Mouse (Mus musculus): ENCODE data around the gene Cacna1d. TPM values are rescaled to one million over a fixed set of nuclear protein-coding genes. Genes with fewer than 3 reads are reported as not detected.
A peak's percentile ranks its signal among the peaks of the same experiment; 100 is the strongest.

Cacna1d gene
- total RNA-seq, 2 experiments from 2014 or later: 0.05 to 4.9 TPM

DNA sequence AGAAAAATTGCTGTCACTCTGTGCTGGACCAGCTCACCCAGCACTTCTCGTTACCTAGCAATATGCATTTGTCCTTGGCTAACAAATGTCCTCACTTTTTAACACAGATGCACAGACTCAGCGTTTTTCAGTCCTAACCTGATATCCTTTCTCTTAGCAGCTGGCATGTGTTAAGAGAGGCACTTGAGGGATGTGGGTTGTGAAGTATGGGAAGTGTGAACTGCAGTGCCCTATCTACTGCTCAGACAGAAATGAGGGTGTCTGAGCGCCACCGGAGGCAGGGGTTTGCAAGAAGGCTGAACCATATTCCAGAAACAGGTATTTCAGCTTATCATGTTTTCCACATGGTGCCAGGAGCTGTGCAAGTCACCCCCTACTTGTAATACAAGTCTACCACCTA is 27.9 kb downstream of the Cacna1d start:
- ATAC-seq (replicated peaks; ENCODE audit: low FRiP score, low TSS enrichment, poor library complexity, severe bottlenecking): no peak

DNA sequence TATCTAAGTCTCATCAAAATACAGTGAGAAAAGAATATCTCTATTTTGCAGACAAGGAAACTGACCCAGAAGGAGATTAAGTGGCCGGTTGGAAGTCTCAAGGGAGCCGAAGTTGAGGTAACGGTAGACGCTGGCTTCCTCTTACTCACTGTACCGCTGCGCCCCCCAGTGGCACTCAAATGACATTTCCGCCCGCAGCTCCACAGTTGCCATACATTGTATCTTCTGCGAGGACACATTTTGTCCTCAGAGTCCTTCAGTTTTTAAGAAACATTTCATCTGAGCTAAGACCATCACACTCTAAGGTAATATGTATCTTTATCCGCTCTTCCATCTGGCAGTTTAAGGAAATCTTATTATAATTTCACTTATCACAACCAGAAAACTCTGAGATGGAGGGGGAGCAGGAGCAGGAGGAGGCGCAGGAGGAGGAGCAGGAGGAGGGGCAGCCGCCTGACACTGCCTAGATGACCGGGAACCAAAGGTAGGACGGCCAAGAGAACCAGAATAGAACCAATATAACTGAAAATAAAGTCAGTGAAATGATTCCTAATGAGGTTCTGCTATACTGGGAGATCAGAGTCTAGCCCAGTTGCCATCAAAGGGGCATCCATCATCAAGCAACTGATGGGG is 31.2 kb downstream of the Cacna1d start:
- ATAC-seq (replicated peaks; ENCODE audit: low FRiP score, low TSS enrichment, poor library complexity, severe bottlenecking): peak; percentile 97

DNA sequence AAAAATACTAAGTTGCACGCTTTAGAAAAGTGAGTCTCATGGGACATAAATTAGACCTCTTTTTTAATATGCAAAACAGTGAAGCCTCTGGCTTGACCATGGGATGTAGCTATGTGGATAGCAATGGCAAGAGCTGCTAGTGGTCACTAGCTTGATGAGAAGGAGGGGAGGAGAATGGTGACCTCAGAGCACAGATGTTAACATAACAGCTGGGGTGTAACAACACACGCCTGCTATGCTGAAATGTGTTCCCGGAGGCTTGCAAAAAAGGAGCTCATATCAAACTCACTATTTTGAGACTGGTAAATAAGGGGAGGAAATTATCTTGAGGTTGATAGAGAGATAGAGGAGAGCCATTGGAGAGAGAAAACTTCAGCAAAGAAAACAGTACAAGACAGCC is 32.4 kb downstream of the Cacna1d start:
- no peak for ATAC-seq (replicated peaks; ENCODE audit: low FRiP score, low TSS enrichment, poor library complexity, severe bottlenecking)

DNA sequence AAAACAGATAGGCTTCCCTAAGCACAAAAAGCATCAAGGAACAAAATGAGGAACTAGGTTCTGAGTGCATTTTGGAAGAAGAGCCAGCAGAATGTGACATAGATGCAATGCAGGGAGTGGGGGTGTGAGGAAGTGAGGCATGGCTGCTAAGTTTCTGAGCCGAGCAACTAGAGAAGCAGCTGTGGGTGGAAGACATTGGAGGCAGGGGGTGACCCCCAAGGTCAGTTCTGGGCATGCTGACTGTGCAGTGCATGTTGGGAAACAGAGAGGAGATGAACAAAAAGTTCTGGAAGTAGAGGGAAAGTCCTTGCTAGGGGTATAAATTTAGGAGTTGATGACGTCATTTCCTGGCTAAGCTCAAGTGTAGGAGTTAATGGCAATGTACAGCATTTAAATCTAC is 33.4 kb downstream of the Cacna1d start:
- ATAC-seq (replicated peaks; ENCODE audit: low FRiP score, low TSS enrichment, poor library complexity, severe bottlenecking): no peak

DNA sequence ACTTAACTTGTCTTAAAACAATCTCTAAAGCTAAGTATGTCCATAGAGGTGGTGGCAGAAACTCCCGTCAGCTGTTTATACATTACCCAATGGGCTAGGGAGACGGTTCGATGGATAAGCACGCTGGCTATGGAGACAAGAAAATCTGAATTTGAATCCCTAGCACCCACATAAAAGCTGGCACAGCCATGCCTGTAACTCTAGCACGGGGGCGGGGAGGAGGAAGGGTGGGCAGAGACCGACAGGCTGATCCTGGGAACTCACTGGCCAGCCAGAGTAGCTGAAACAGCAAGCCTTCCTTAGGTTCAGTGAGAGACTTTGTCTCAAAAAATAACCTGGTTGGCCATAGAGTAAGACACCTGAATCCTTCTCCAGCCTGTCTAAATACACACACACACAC is 33.8 kb downstream of the Cacna1d start:
- ATAC-seq (replicated peaks; ENCODE audit: low FRiP score, low TSS enrichment, poor library complexity, severe bottlenecking): no peak

DNA sequence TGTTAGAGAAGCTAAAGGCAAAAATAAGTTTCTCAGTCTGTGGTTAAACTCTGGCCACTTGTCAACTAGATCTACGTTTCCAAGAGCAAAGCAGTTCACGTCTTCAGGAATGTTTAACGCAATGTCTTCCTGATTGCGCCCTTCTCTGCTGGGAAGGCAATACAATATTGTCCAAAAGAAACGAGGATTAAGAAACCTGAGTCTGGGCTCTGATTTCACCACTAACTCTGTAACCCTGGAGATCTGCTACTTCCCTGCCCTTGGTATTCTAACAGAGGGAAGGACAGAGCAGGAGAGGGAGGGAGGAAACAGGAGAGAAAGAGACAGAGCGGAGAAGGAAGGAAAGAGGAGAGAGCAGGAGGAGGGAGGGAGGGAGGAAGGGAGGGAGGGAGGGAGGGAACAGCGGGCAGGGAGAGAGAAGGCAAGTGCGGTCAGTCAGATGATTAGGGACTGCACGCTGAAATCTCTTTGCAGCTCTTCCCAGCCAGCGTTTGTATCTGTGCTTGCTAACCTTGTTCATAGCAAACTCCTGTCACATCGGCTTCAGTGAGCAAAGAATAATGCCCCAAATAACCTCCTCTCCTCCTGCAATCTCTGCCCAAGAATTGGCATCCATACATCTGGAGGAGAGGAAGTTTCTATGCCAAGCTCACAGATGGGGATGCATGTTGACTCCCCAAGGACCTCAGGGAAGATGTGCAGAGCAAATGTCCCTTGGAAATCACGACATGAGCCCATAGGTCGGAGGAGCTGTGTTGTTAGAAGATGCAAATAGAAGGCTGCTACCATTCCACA is 35.3 kb downstream of the Cacna1d start:
- no peak for ATAC-seq (replicated peaks; ENCODE audit: low FRiP score, low TSS enrichment, poor library complexity, severe bottlenecking)

DNA sequence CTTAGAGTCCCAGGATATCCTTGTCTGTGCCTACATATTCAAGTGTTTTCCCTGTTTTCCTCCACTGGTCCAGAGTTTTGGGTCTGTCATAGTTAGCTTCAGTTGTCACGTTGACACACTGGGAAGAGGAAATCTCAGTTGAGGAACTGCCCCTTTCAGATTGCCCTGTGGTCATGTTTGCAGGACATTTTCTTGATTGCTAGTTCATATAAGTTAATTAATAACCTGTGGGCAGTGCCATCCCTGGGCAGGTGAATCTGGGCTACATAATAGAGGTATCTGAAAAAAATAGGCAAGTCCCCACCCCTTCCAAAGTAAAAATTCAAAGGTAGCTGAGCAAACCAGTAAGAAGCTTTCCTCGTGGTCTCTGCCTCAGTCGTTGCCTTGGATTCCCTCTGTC is 51.3 kb downstream of the Cacna1d start:
- ATAC-seq (replicated peaks; ENCODE audit: low FRiP score, low TSS enrichment, poor library complexity, severe bottlenecking): no peak

DNA sequence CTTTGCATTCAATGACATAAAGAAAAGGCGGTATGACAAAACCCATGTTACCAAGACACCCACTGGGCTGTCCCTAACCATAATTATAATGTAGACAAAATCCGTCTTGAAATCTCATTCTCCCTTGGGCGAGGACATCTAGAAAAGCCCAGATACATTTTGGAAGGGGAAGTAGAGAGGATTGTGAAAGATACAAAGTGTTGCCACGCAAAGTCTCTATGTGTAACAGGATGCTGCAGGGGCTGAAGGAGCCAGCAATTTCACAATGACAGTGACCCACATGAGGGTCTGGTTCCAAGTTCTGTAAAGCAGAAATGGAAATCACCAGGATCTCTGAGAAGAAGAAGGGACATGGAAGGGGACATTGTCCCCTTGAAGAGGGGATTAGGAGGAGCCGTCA is 55.9 kb downstream of the Cacna1d start:
- no peak for ATAC-seq (replicated peaks; ENCODE audit: low FRiP score, low TSS enrichment, poor library complexity, severe bottlenecking)

DNA sequence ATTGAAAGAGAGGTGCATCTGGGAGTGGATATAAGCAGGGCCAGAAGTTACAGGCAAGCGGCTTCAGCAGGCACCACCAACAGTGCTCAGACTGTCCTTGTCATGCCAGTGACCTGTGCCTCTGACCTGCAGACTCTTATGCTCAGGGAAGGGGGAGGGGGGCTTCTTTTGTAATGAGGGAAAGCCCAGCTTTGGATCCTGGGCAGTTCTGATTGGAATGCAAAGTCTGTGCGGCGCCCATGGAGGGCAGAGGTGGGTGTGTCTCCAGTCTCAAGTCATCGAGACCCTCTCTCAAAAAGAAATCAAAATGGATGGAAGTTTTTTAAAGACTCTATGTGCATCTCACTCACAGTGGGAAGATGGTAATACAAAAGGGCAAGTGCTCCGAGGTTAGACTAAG is 60.8 kb downstream of the Cacna1d start:
- ATAC-seq (replicated peaks; ENCODE audit: low FRiP score, low TSS enrichment, poor library complexity, severe bottlenecking): no peak

DNA sequence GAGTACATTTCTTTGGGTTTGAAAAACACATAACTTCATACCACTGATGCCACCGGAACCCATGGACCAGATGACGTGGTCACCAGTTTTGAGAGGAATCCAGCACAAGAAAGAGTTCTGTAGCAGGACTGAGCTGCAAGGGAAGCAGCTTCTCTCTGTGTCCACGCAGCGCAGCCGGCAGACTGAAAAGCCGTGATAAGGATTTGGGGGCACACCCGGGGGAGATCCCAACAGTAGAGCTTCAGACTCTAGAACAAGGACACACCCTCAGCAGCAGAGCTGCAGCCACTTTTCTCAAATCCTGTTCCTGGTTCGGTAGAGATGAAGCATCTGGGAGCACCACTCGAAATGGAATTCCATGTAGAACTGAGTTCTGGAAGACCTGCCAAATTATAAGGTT is 61.2 kb downstream of the Cacna1d start:
- ATAC-seq (replicated peaks; ENCODE audit: low FRiP score, low TSS enrichment, poor library complexity, severe bottlenecking): 0 out of 2 replicates have a peak, but pooled peaks have one; percentile 14

DNA sequence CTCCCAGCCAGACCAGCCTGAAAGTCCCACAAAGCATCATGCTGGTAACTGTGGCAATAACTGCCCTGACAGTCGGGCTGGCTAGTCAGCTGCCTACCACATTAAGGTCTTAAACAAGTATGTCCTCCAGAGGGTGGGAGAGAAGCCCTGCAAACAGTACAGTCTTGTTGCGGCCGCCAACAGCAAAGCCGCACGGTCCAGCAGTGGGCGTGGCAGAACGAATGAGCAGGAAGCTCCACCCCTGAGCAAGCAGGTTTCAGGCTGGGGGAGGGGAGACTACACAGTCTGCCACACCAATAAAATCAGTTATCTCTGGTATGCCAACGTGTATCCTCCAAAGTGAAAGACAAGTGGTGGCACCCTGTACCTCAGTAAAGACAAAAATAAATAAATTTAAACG is 61.6 kb downstream of the Cacna1d start:
- ATAC-seq (replicated peaks; ENCODE audit: low FRiP score, low TSS enrichment, poor library complexity, severe bottlenecking): 0 out of 2 replicates have a peak, but pooled peaks have one; percentile 7

DNA sequence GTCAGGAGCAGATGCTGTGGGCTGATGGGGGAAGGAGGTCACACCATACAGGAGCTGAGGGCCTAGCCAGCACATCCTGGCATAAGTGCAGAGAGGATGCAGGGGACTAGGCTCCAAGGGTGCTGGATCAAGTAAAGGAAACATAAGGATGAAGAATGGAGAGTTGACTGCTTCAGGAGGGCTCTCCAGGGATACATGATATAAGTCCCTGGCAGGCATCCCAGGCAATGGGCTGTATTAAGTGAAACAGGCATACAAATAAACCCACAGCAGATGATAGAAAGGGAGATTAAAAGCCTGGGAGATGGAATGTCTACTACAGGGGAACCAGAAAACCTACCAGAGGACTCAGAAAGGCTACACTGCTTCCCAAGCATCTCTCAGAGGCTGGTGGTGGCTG is 62.5 kb downstream of the Cacna1d start:
- ATAC-seq (replicated peaks; ENCODE audit: low FRiP score, low TSS enrichment, poor library complexity, severe bottlenecking): no peak

DNA sequence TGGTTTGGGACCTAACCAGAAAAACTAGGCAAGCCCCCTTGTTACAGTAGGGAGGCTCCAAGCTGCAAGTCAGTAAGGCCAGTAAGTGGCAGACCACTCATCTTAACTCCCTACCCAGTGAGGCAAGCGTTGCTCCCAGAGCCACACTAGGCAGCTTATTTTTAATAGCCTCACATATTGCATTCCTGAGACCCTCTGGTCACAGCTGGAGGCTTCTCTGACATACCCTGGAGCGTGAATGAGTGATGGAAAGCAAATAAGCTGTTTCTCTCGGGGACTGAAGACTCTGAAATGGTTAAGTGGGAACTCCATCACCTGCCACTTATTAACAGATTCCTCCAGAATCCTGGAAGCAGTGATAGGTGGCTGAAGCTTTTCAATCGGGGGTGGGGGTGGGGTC is 65.4 kb downstream of the Cacna1d start:
- ATAC-seq (replicated peaks; ENCODE audit: low FRiP score, low TSS enrichment, poor library complexity, severe bottlenecking): no peak

DNA sequence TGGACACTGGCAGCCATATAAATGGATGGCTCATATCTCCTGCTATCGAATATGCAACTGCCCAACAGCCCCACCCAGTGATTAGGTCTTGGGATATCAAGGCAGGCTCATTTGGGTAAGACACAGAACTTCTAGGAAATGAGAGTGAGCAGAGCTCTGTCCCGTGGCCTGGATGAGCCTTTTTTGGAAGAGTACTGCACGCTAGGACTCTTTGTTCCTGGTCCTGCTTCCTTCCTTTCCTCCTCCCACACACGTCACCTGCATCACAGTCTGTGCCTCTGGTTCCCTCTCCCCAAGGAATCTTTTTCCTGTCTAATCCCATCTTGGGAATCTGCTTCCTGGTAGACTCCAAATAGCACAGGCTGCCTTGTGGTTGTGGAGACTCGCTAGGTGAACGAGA is 66.1 kb downstream of the Cacna1d start:
- ATAC-seq (replicated peaks; ENCODE audit: low FRiP score, low TSS enrichment, poor library complexity, severe bottlenecking): no peak

DNA sequence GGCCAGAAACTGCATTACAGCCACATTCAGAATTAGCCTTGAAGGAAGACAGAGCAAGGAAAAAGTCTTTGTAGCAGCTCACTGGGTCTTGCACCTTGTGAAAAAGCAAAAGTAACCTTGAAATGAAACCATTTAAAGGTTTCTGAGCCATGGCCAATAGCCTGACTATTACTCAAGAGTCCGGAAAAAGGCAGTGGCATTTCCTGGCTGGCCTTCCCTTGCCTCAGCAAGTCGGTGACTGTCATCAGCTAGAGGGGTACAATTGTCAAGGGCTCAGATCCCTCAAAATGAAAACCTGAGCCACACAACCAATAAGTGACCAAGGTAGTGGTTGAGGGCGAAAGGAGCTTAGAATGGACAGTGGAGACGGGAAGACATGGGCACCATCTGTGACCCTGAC is 66.6 kb downstream of the Cacna1d start:
- ATAC-seq (replicated peaks; ENCODE audit: low FRiP score, low TSS enrichment, poor library complexity, severe bottlenecking): no peak

DNA sequence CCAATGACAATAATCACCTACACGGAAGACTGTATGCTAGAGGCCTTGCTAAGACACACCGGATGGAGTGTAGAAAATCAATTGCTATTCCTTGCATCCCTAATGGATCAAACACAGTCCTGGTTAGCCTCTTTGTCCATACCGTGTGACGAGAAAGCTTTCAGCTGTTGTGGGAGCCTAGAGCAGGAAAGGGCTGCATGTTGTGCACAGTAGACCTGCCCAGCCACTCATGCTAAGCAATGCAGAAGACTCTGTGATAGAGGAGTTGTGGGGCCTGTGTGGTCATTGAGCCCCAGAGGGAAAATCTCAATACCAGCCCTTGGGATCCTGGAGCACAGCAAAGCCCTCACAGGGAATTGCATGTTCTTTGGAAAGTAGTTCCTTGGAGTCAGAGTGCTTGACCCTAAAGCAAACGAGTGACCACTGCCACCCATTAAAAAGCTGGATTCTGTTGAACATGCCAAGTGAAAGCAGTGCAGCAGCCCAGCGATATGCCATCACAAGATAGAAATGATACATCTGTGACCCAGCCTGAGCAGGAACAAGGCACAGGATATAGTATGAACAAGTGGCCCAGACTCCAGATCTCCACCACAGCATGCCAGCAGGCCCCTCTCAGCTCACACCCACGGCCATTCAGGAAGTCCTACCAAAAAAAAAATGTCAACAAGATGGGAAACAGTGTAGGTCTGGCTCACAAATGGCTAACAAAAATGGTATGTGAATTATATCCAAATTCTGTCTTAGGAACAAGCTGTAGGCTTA is 68.7 kb downstream of the Cacna1d start:
- no peak for ATAC-seq (replicated peaks; ENCODE audit: low FRiP score, low TSS enrichment, poor library complexity, severe bottlenecking)

DNA sequence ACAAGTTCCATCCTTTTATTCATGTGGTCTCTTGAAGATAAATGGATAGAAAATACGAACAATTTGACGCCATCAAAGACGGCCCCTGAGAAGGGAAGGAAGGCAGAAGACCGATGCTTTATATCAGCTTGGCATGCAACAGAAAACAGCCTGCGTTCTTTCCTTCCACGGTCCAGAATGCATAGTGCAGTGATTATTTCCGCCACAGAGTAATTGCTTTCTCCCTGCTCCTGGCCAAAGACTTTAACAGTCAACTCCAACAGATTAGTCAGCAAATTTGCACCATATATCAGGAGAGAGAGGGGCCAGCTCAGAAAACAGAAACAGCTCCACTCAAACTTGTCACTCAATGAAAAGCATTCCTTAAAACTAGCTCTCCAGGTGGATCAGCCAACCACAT is 71.8 kb downstream of the Cacna1d start:
- no peak for ATAC-seq (replicated peaks; ENCODE audit: low FRiP score, low TSS enrichment, poor library complexity, severe bottlenecking)

DNA sequence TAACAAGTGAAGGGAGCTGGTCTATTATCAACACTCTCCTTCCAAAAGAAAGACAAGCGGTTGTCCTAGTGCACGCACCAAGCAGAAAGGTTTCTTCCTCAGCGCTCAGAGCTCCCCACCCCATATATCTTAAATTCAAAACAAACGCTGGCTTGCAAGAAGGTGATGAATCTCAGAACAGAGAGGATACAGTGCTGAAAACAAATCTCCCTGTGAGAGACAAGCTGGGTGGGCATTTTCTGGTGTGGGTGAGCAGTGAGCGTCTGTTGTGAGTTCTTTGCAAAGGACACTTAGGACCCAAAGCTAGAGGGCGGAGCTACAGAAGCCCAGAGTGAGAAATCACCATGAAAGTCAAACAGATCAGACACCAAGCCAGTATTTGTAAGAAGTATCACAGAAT is 72.2 kb downstream of the Cacna1d start:
- ATAC-seq (replicated peaks; ENCODE audit: low FRiP score, low TSS enrichment, poor library complexity, severe bottlenecking): no peak

DNA sequence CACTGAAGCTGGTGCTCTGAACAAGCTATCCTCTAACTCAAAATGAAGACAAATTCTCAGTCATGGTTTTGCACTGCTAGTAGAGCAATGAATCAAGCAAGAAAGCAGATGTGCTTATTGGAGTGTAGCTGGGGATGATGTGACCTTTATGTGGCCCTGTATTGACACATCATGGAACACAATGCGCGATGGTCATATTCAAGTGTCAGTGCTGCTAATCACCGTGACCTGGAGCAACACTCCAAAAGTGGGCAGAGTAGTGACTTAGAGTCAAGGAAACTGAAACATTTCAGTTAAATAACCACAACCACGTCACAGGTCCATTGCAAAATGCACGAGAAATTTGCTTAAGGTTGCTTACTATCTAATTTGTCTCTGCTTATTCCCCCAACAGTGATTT is 75.4 kb downstream of the Cacna1d start:
- no peak for ATAC-seq (replicated peaks; ENCODE audit: low FRiP score, low TSS enrichment, poor library complexity, severe bottlenecking)

DNA sequence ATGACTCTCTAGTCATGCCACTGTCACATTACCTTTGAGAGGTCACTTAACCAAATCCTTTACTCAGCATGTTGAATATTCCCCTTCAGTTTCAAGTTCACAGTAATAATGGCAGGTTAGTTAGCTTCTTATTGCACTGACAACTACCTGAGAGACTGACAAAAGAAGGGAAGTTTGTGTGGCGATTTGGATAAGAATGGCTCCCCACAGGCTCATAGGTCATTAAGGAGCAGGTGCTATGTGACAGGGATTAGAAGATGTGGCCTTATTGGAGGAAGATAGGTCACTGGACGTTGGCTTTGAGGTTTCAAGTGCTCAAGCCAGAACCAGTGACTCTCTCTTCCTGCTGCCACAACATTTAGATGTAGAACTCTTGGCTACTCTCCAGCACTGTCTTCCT is 77.1 kb downstream of the Cacna1d start:
- ATAC-seq (replicated peaks; ENCODE audit: low FRiP score, low TSS enrichment, poor library complexity, severe bottlenecking): no peak

DNA sequence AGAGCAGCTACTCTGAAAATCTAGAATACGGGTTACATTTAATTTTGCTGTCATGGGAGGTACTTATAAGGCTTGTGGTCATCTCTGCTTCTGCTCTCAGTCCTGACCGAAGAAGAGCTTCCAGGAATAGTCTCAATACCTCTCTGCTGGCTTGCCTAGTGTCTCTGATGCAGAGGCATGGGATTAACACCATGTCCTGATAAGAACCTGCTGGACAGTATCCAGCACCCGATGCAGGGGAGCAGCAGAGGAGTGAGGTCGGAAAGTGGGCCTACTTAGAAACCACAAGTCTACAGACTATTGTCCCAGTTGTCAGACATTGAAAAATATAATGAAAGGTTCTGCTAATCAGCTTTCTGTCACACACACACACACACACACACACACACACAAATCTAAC is 81.9 kb downstream of the Cacna1d start:
- ATAC-seq (replicated peaks; ENCODE audit: low FRiP score, low TSS enrichment, poor library complexity, severe bottlenecking): no peak
